Mouse (Mus musculus) CH12.LX (cell line): ENCODE measurements around the gene Dapl1. TPM values are rescaled to one million over a fixed set of nuclear protein-coding genes. Genes with fewer than 3 reads are reported as not detected.

ENCODE experiments used
- DNase-seq: peaks from one replicate; pipeline ENCODE4 v3.0.0-alpha.2; 2013; ENCODE audit errors: extremely low read depth
- H3K27ac ChIP-seq: 2 replicates; pipeline ENCODE4 v1.5.1; 2012; ENCODE audit warnings: low read depth, mild to moderate bottlenecking, control low read depth, moderate library complexity; ENCODE audit not compliant: insufficient read depth
- H3K27me3 ChIP-seq: replicated peaks from 2 replicates; pipeline ENCODE3; 2012; ENCODE audit warnings: inconsistent platforms
- H3K36me3 ChIP-seq, 2 experiments: replicated peaks in 1 of 2; 2 replicates each; pipeline versions ENCODE3 to v1.6.1; 2012; ENCODE audit warnings: inconsistent platforms in 1 of 2, low read length in 1 of 2, mild to moderate bottlenecking in 1 of 2, mixed read lengths in 1 of 2, moderate library complexity in 1 of 2; ENCODE audit not compliant: control insufficient read depth in 1 of 2, insufficient read depth in 1 of 2
- H3K4me1 ChIP-seq, 2 experiments: 2 replicates each; pipeline ENCODE4 v1.6.1; 2012; ENCODE audit warnings: inconsistent platforms in 1 of 2, moderate library complexity in 1 of 2; ENCODE audit not compliant: insufficient read depth in 2 of 2, control insufficient read depth in 1 of 2
- H3K4me2 ChIP-seq: 2 replicates; pipeline ENCODE4 v1.6.1; 2012; ENCODE audit warnings: low read depth, mild to moderate bottlenecking, control low read depth; ENCODE audit not compliant: poor library complexity, insufficient read depth, severe bottlenecking
- H3K4me3 ChIP-seq, 3 experiments: fragments of 150-350 bp in 1 of 3; sonication (generic) in 1 of 3; replicated peaks in 1 of 3; 2 replicates each; pipeline versions ENCODE3 to v1.5.1; 2011 to 2012; ENCODE audit warnings: low read depth in 2 of 3, low read length in 2 of 3, mild to moderate bottlenecking in 2 of 3, moderate library complexity in 2 of 3, control low read depth in 1 of 3, improper control_type of control experiment in 1 of 3, inconsistent platforms in 1 of 3, mixed read lengths in 1 of 3; ENCODE audit not compliant: poor library complexity in 1 of 3
- H3K79me2 ChIP-seq: replicated peaks from 2 replicates; pipeline ENCODE4 v1.6.1; 2012; ENCODE audit warnings: mild to moderate bottlenecking, moderate library complexity; ENCODE audit not compliant: control insufficient read depth, poor library complexity, insufficient read depth, severe bottlenecking; ENCODE audit errors: extremely low read depth
- H3K9ac ChIP-seq: 2 replicates; pipeline ENCODE4 v1.6.1; 2012; ENCODE audit warnings: low read depth, mild to moderate bottlenecking, control low read depth, moderate library complexity; ENCODE audit not compliant: insufficient read depth
- H3K9me3 ChIP-seq: replicated peaks from 2 replicates; pipeline ENCODE3; 2012; ENCODE audit warnings: low read length, inconsistent platforms, mixed read lengths
- CHD2 ChIP-seq: IDR thresholded peaks from 2 replicates; pipeline ENCODE4 v1.6.1; 2011; ENCODE audit warnings: low read length, improper control_type of control experiment
- E2F4 ChIP-seq: IDR thresholded peaks from 2 replicates; pipeline ENCODE4 v1.6.1; 2011; ENCODE audit warnings: low read depth, low read length, improper control_type of control experiment; ENCODE audit not compliant: insufficient replicate concordance
- ELF1 ChIP-seq: IDR thresholded peaks from 2 replicates; pipeline ENCODE4 v1.6.1; 2014; ENCODE audit warnings: low read depth, mild to moderate bottlenecking, inconsistent platforms, low read length, improper control_type of control experiment
- EP300 ChIP-seq: IDR thresholded peaks from 2 replicates; pipeline ENCODE4 v1.6.1; 2011; ENCODE audit warnings: low read length, improper control_type of control experiment
- ETS1 ChIP-seq: conservative IDR thresholded peaks from 2 replicates; pipeline ENCODE4 v1.6.1; 2012; ENCODE audit warnings: low read depth, mild to moderate bottlenecking, inconsistent platforms, low read length, improper control_type of control experiment, moderate library complexity
- GABPA ChIP-seq: IDR thresholded peaks from 2 replicates; pipeline ENCODE4 v1.6.1; 2012; ENCODE audit warnings: low read depth, low read length, improper control_type of control experiment, inconsistent platforms; ENCODE audit not compliant: insufficient replicate concordance
- JUND ChIP-seq: conservative IDR thresholded peaks from 2 replicates; pipeline ENCODE4 v1.6.1; 2011; ENCODE audit warnings: low read depth, low read length, improper control_type of control experiment
- KAT2A ChIP-seq: IDR thresholded peaks from 2 replicates; pipeline ENCODE4 v1.6.1; 2012; ENCODE audit warnings: low read length, improper control_type of control experiment, inconsistent platforms; ENCODE audit not compliant: insufficient replicate concordance
- MAFK ChIP-seq: IDR thresholded peaks from 2 replicates; pipeline ENCODE4 v1.6.1; 2011; ENCODE audit warnings: low read length, improper control_type of control experiment; ENCODE audit not compliant: insufficient replicate concordance
- MAX ChIP-seq: IDR thresholded peaks from 2 replicates; pipeline ENCODE4 v1.6.1; 2011; ENCODE audit warnings: low read length, improper control_type of control experiment
- MAZ ChIP-seq: IDR thresholded peaks from 2 replicates; pipeline ENCODE4 v1.6.1; 2012; ENCODE audit warnings: low read depth, mild to moderate bottlenecking, inconsistent platforms, low read length, improper control_type of control experiment, moderate library complexity
- MEF2A ChIP-seq: IDR thresholded peaks from 2 replicates; pipeline ENCODE4 v1.6.1; 2014; ENCODE audit warnings: low read depth, mild to moderate bottlenecking, inconsistent platforms, low read length, improper control_type of control experiment, borderline replicate concordance
- MXI1 ChIP-seq: IDR thresholded peaks from 2 replicates; pipeline ENCODE4 v1.6.1; 2011; ENCODE audit warnings: mild to moderate bottlenecking, low read depth, low read length, improper control_type of control experiment
- MYC ChIP-seq: IDR thresholded peaks from 2 replicates; pipeline ENCODE4 v1.6.1; 2011; ENCODE audit warnings: low read depth, mild to moderate bottlenecking, improper control_type of control experiment, low read length
- NELFE ChIP-seq: IDR thresholded peaks from 2 replicates; pipeline ENCODE4 v1.6.1; 2011; ENCODE audit warnings: low read depth, low read length, improper control_type of control experiment
- PAX5 ChIP-seq: IDR thresholded peaks from 2 replicates; pipeline ENCODE4 v1.6.1; 2012; ENCODE audit warnings: low read length, inconsistent platforms, mixed read lengths
- POLR2AphosphoS2 ChIP-seq: IDR thresholded peaks from 2 replicates; pipeline ENCODE4 v1.6.1; 2011; ENCODE audit warnings: low read depth, low read length, improper control_type of control experiment
- RAD21 ChIP-seq: IDR thresholded peaks from 2 replicates; pipeline ENCODE4 v1.6.1; 2011; ENCODE audit warnings: low read depth, mild to moderate bottlenecking, low read length, improper control_type of control experiment, moderate library complexity
- TBP ChIP-seq: conservative IDR thresholded peaks from 2 replicates; pipeline ENCODE4 v1.6.1; 2011; ENCODE audit warnings: low read depth, low read length, improper control_type of control experiment
- USF1 ChIP-seq: IDR thresholded peaks from 2 replicates; pipeline ENCODE4 v1.6.1; 2014; ENCODE audit warnings: low read depth, mild to moderate bottlenecking, inconsistent platforms, low read length, improper control_type of control experiment
- USF2 ChIP-seq: conservative IDR thresholded peaks from 2 replicates; pipeline ENCODE4 v1.6.1; 2011; ENCODE audit warnings: low read depth, low read length, improper control_type of control experiment
- ZC3H11A ChIP-seq: IDR thresholded peaks from 2 replicates; pipeline ENCODE4 v1.6.1; 2012; ENCODE audit warnings: low read depth, mild to moderate bottlenecking, inconsistent platforms, low read length, improper control_type of control experiment
- ZKSCAN1 ChIP-seq: IDR thresholded peaks from 2 replicates; pipeline ENCODE4 v1.6.1; 2012; ENCODE audit warnings: low read depth, inconsistent platforms, low read length, improper control_type of control experiment, borderline replicate concordance
- ZNF384 ChIP-seq: IDR thresholded peaks from 2 replicates; pipeline ENCODE4 v1.6.1; 2012; ENCODE audit warnings: low read depth, low read length, improper control_type of control experiment, inconsistent platforms
- dilution Hi-C: fragments of 300-500 bp; cut with MboI; formaldehyde crosslinking; loops from 2 replicates; pipeline ENCODE4 v1.14.3; 2020; ENCODE audit warnings: low sequenced_read_pairs; ENCODE audit not compliant: extremely low pct_unique_long_range_greater_than_20kb, extremely low pct_ligation_motif_present
- in situ Hi-C: fragments of 300-500 bp; cut with MboI; formaldehyde crosslinking; loops from 3 replicates; pipeline ENCODE4 v1.14.3; 2019; ENCODE audit warnings: low sequenced_read_pairs, low pct_ligation_motif_present, low pct_unique_long_range_greater_than_20kb, mixed read lengths
- polyA plus RNA-seq: library from polyadenylated mRNA; unstranded; fragments of >175 nt; gene quantifications from 2 replicates; pipeline ENCODE4 v1.2.1, GENCODE M21; 2012; ENCODE audit warnings: low read depth; ENCODE audit not compliant: insufficient read length
- total RNA-seq, 2 experiments: library from RNA; depleted of rRNA; stranded (reverse); fragments of 300-350 nt in 1 of 2; fragments of >200 nt in 1 of 2; gene quantifications; 2 replicates each; pipeline ENCODE4 v1.2.3; 2012 to 2014

Gene Dapl1
- total and polyA plus RNA-seq, 3 experiments, result not detected

GRCm38 (mm10) chr2:59452102-59452501, 32.4 kb upstream of the Dapl1 start:
- Histone ChIP-seq H3K9me3 (peaks cover 30% of the 10 kb centered on the region), H3K79me2 (no peaks in the 10 kb centered on the region), H3K27ac (no peak overlapping the region), H3K36me3 (no peaks in the 10 kb centered on the region), H3K4me3 (no peak overlapping the region), H3K4me1 (no peaks in the 10 kb centered on the region), H3K27me3 (no peaks in the 10 kb centered on the region), H3K4me2 (no peak overlapping the region), H3K9ac (no peak overlapping the region)
- dilution Hi-C loops, result no loop called here
- no peak for TF ChIP-seq ETS1
- no peak for TF ChIP-seq MAFK
- TF ChIP-seq ELF1, result no peak
- no peak for TF ChIP-seq GABPA
- no peak for TF ChIP-seq MAX
- no peak for TF ChIP-seq RAD21
- TF ChIP-seq PAX5, result no peak
- no peak for TF ChIP-seq ZNF384
- TF ChIP-seq USF2, result no peak
- no peak for TF ChIP-seq ZKSCAN1
- no peak for TF ChIP-seq NELFE
- TF ChIP-seq MXI1, result no peak
- no peak for TF ChIP-seq POLR2AphosphoS2
- no peak for TF ChIP-seq CHD2
- in situ Hi-C loops, result no loop called here
- DNase-seq, result no peak

- Histone ChIP-seq H3K27me3 (no peaks in the 10 kb centered on the region), H3K9me3 (peaks cover 20% of the 10 kb centered on the region), H3K36me3 (no peaks in the 10 kb centered on the region), H3K79me2 (no peaks in the 10 kb centered on the region), H3K4me1 (no peaks in the 10 kb centered on the region), H3K4me3 (no peak overlapping the region), H3K4me2 (no peak overlapping the region), H3K27ac (no peak overlapping the region), H3K9ac (no peak overlapping the region)
- TF ChIP-seq ZKSCAN1, result no peak
- no peak for TF ChIP-seq MAZ
- TF ChIP-seq CHD2, result no peak
- no peak for TF ChIP-seq POLR2AphosphoS2
- TF ChIP-seq EP300, result no peak
- TF ChIP-seq USF1, result no peak
- TF ChIP-seq MAFK, result no peak
- TF ChIP-seq MEF2A, result no peak
- TF ChIP-seq ZC3H11A, result no peak
- TF ChIP-seq NELFE, result no peak
- no peak for TF ChIP-seq JUND
- no peak for TF ChIP-seq MYC
- no peak for TF ChIP-seq TBP
- TF ChIP-seq KAT2A, result no peak
- no peak for TF ChIP-seq MXI1
- no peak for TF ChIP-seq RAD21
- no peak for TF ChIP-seq E2F4
- dilution Hi-C loops (no loop called here), in situ Hi-C loops (no loop called here)
- no peak for DNase-seq
These were observed 22.4 kb upstream of the Dapl1 start for GRCm38 (mm10) chr2:59462086-59462485.
